Comparison of ENCODE assay signal across 3 mouse cellular contexts in genomic region chr3:127783680-127784079, GRCm38 (mm10). TPM values are rescaled to one million over a fixed set of nuclear protein-coding genes. Genes with fewer than 3 reads are reported as not detected.
DNase-seq lines count a peak whose midpoint lies in the region; TF ChIP-seq lines count a peak whose summit lies in the region.
"Not testable (repeated sequence)": the region's sequence is repeated elsewhere in the genome, so short reads cannot be mapped to it uniquely, and the experiment has no call there.
"Had no signal": no experiment of that assay in that cellular context is flagged by ENCODE, and none has a peak within 500 bp of the region (broad histone marks: within the 10 kb centered on the region; RNA-seq: fewer than 3 reads in every experiment).

No protein-coding gene starts in this region.

- not testable (repeated sequence) for H3K4me3 ChIP-seq in MEL (ENCODE audit: control insufficient read depth in 1 of 2, insufficient read depth in 1 of 2, low read depth in 2 of 2, low read length in 2 of 2)

- TF ChIP-seq EP300 in MEL (IDR thresholded peaks at IDR 0.05; ENCODE audit: low read depth in 1 of 2, low read length in 2 of 2) = not testable (repeated sequence)

- H3K27ac ChIP-seq in MEL (ENCODE audit: control insufficient read depth, low read depth, low read length) = not testable (repeated sequence)

- not testable (repeated sequence) for H3K79me2 ChIP-seq in MEL (ENCODE audit: control insufficient read depth, insufficient read depth, low read length, poor library complexity)

- not testable (repeated sequence) for DNase-seq in MEL (ENCODE audit: low read depth, low spot score)
- DNase-seq in heart, adult 11 months = peak; percentile 65

- TF ChIP-seq POLR2A in MEL (IDR thresholded peaks at IDR 0.05; ENCODE audit: control insufficient read depth in 1 of 2, insufficient read depth in 1 of 2, low read depth in 1 of 2, low read length in 2 of 2, poor library complexity in 1 of 2) = not testable (repeated sequence)

- not testable (repeated sequence) for H3K9me3 ChIP-seq in MEL (replicated peaks; ENCODE audit: insufficient read depth, low read length)

- not testable (repeated sequence) for TF ChIP-seq CTCF in MEL (IDR thresholded peaks at IDR 0.05 in 2 of 3, conservative IDR thresholded peaks at IDR 0.05 in 1 of 3; ENCODE audit: control insufficient read depth in 1 of 3, insufficient read depth in 1 of 3, low read depth in 2 of 3, low read length in 3 of 3, poor library complexity in 1 of 3, severe bottlenecking in 1 of 3)

- not testable (repeated sequence) for TF ChIP-seq RAD21 in MEL (IDR thresholded peaks at IDR 0.05; ENCODE audit: low read depth, low read length)

- peaks cover 0 to 11% of the 10 kb centered on the region in 2 experiments; a peak in 3 of 4 replicates for H3K4me1 ChIP-seq in MEL (ENCODE audit: control insufficient read depth in 1 of 2, insufficient read depth in 2 of 2, low read length in 2 of 2)

- H3K36me3 ChIP-seq in MEL (ENCODE audit: control insufficient read depth in 1 of 2, insufficient read depth in 2 of 2, low read length in 2 of 2) = not testable (repeated sequence)

- H3K9ac ChIP-seq in MEL (ENCODE audit: control insufficient read depth, low read depth, low read length, poor library complexity, severe bottlenecking) = not testable (repeated sequence)

- not testable (repeated sequence) for H3K27me3 ChIP-seq in MEL (ENCODE audit: control insufficient read depth in 1 of 2, insufficient read depth in 2 of 2, low read length in 2 of 2)

TF ChIP-seq in MEL, 35 proteins besides CTCF, POLR2A, EP300 and RAD21:
- TF ChIP-seq TBP (IDR thresholded peaks at IDR 0.05; ENCODE audit: low read depth, low read length) = peak; percentile 53; the same call in 1 of the 2 replicates

RNA-seq across cellular contexts. Expression of gene Alpk1, which starts 3.4 kb away (rescaled TPM):
- 1.8 and 2.4 TPM in 2 replicates for total RNA-seq in MEL (2012; rRNA removed)
- polyA plus RNA-seq in MEL (2012; ENCODE audit: insufficient read depth in 1 of 2, insufficient read length in 2 of 2, low read depth in 1 of 2, low replicate concordance in 2 of 2, missing spikeins in 1 of 2) = 1 to 10 TPM in 1 of 2 experiments, not detected in 1; 1.8 TPM

RNA-seq across cellular contexts. Expression of gene Tifa, which starts 5.9 kb away (rescaled TPM):
- 1.4 and 1.7 TPM in 2 replicates for total RNA-seq in MEL (2012; rRNA removed)
- polyA plus RNA-seq in MEL (2012; ENCODE audit: insufficient read depth in 1 of 2, insufficient read length in 2 of 2, low read depth in 1 of 2, low replicate concordance in 2 of 2, missing spikeins in 1 of 2) = 1 to 10 TPM in 1 of 2 experiments, not detected in 1; 3.0 TPM
- total RNA-seq: ES-E14 had no signal

RNA-seq across cellular contexts. Expression of gene Ap1ar, which starts 53.6 kb away (rescaled TPM):
- 52.4 and 65.0 TPM in 2 replicates for total RNA-seq in MEL (2012; rRNA removed)
- polyA plus RNA-seq in MEL (2012; ENCODE audit: insufficient read depth in 1 of 2, insufficient read length in 2 of 2, low read depth in 1 of 2, low replicate concordance in 2 of 2, missing spikeins in 1 of 2) = 100 to 1,000 TPM in 1 of 2 experiments, not detected in 1; 107 TPM
